Mouse (Mus musculus): Measurements from ENCODE around the gene Stat2. TPM values are rescaled to one million over a fixed set of nuclear protein-coding genes. Genes with fewer than 3 reads are reported as not detected.

Stat2 gene
- polyA plus RNA-seq, 1 experiment from 2014 or later = 29.5 TPM

DNA sequence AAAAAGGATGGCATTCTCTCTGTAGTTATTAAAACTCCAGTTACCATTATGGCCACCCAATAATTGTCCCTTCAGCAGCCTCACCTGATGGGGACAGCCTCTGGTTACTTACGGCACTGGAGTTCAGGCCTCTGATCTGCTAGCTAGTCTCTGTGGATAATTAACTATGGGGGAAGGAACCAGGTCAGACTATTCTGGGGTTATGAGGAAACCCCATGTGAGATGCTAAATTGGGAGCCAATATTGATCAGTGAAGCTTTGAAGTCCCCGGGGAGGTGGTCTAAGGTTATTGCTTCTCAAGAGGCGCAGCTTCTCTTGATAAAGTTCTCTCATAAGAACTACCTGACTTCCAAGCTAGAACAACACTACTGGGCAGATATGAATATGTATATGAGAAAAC, 65.8 kb downstream of the Stat2 start:
- POLR2A ChIA-PET = interaction anchor here (0.6 to 4.0 kb wide), 4 partner anchors 10 to 75 kb away, joined by 3 to 19 read pairs (median 4); partner anchors contain the start of genes Cnpy2 and Nabp2
- in situ Hi-C loops (cut with MboI; ENCODE audit: low pct_unique_long_range_greater_than_20kb) = loop anchor here (5.0 kb wide), 1 partner anchor 121 kb away; the partner anchor contains the start of gene Smarcc2
- no peak for ATAC-seq
- CTCF ChIA-PET = interaction anchor here (1.1 to 5.7 kb wide), 9 partner anchors 9 to 211 kb away, joined by 3 to 56 read pairs (median 4); partner anchors contain the start of gene Cnpy2
- no peaks in the 10 kb centered on the region for H3K27me3 ChIP-seq
- DNase-seq (ENCODE audit: low read depth, low spot score) = no peak
- no peak for TF ChIP-seq CTCF (IDR thresholded peaks at IDR 0.05)

DNA sequence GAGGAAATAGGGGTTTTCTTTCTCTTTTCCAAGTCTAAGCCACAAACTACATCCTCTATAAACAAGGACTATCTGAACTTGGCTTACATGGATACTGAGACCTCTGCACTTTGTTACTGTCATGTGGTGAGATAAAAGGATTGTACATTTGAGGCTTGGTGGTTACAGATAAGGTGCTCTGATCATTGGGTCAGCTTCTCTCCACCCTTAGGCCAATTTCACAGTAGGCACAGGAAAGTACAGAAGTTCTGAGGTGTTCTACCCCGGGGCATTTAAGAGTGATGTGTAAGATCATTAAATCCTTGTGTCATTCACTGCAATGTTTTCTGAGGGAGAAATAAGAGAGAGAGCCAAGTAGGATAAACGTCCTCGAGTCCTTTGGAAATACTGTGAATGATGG, 66.2 kb downstream of the Stat2 start:
- H3K27me3 ChIP-seq = no peaks in the 10 kb centered on the region
- ChIA-PET CTCF (interaction anchor here (1.1 to 5.7 kb wide), 8 partner anchors 8 to 210 kb away, joined by 3 to 56 read pairs (median 4); partner anchors contain the start of gene Cnpy2), POLR2A (interaction anchor here (0.7 to 4.0 kb wide), 3 partner anchors 13 to 124 kb away, joined by 3 to 19 read pairs (median 4); partner anchors contain the start of genes Cnpy2 and Nabp2)
- ATAC-seq (no peak), DNase-seq (ENCODE audit: low read depth, low spot score) (no peak)
- no peak for TF ChIP-seq CTCF (IDR thresholded peaks at IDR 0.05)
- in situ Hi-C loops (cut with MboI; ENCODE audit: low pct_unique_long_range_greater_than_20kb) = loop anchor here (5.0 kb wide), 1 partner anchor 121 kb away; the partner anchor contains the start of gene Smarcc2

DNA sequence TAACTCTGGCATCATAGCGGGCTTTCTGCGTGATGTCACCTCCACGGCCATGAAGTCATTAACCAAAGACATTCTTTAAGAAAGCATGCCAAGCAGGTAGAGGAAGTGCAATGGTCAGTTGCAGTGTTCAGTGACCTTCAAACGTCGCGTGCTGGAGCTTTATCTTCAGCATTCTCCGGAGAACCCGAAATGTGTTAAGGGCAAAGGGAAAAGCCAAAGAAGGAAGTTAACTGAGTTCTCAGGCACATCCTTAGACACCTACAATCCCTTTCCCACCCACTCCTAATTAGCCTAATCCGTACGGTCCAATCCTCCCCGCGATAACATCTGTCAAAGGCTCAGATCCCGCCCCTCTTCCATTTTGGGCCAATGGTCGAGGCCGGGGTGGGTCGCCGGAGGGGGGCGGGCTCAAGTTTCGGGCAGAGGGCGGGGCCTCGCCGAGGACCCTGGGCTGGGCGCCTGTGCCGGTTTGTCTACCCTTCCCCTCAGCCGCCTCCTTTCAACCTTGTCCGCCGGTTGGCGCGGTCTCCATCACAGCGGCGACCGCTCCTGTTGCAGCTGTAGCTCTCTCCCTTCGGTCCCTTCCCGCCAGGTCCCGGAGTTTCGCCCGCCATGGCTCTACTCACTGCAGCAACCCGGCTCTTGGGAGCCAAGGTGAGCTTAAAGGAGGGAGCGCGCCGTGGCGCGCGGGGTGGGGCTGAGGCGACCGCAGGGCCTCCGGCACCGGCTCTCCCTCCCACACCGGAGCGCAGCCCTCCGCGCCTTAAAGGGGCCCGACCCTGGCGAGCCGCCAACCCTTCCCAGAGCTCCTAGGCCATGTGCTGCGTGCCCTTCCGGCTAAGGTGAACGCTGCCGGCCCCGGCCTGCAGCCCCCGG, 67.2 kb downstream of the Stat2 start, which contains the start of gene Cs:
TSS of gene Cs (plus strand) at position 429 of the 876 bp plus-strand sequence.
- peak; percentile 84 for DNase-seq (ENCODE audit: low read depth, low spot score)
- no peaks in the 10 kb centered on the region for H3K27me3 ChIP-seq
- no peak for TF ChIP-seq CTCF (IDR thresholded peaks at IDR 0.05)
- ChIA-PET CTCF (interaction anchor here (1.4 to 5.7 kb wide), 3 partner anchors 13 to 209 kb away, joined by 3 to 42 read pairs (median 3); partner anchors contain the start of gene Cnpy2), POLR2A (interaction anchor here (0.7 to 4.0 kb wide), 5 partner anchors 14 to 123 kb away, joined by 3 to 19 read pairs (median 8); partner anchors contain the start of genes Ankrd52, Cnpy2 and Coq10a)
- ATAC-seq = peak; percentile 86
- in situ Hi-C loops (cut with MboI; ENCODE audit: low pct_unique_long_range_greater_than_20kb) = loop anchor here (5.0 kb wide), 1 partner anchor 120 kb away; the partner anchor contains the start of gene Smarcc2

DNA sequence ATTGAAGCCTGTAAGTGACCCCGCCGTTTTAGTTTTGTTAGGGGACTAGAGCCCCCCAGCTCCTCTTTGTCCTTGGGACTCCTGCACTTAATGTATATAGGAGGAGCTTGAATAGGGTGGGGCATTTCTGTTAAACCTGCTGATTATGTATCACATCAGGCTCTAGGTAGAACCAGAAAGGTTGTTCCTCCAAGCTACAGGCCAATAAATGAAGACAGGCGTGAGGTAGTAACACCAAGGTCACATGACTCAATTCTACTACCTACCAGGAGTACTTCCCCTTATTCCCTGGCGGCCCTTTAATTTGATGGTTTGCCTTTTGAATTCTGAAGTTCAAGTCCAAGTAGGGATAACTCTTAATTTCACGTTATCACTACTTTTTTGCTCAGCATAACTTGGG, 68.1 kb downstream of the Stat2 start:
- in situ Hi-C loops (cut with MboI; ENCODE audit: low pct_unique_long_range_greater_than_20kb) = loop anchor here (5.0 kb wide), 1 partner anchor 119 kb away; the partner anchor contains the start of gene Smarcc2
- no peak for TF ChIP-seq CTCF (IDR thresholded peaks at IDR 0.05)
- ChIA-PET CTCF (interaction anchor here (1.0 to 5.7 kb wide), 3 partner anchors 13 to 21 kb away, joined by 3 to 42 read pairs (median 4); partner anchors contain the start of gene Cnpy2), POLR2A (interaction anchor here (1.5 to 4.0 kb wide), 4 partner anchors 15 to 38 kb away, joined by 5 to 19 read pairs (median 8); partner anchors contain the start of genes Ankrd52, Cnpy2 and Coq10a)
- DNase-seq (ENCODE audit: low read depth, low spot score) (no peak), ATAC-seq (no peak)
- no peaks in the 10 kb centered on the region for H3K27me3 ChIP-seq

DNA sequence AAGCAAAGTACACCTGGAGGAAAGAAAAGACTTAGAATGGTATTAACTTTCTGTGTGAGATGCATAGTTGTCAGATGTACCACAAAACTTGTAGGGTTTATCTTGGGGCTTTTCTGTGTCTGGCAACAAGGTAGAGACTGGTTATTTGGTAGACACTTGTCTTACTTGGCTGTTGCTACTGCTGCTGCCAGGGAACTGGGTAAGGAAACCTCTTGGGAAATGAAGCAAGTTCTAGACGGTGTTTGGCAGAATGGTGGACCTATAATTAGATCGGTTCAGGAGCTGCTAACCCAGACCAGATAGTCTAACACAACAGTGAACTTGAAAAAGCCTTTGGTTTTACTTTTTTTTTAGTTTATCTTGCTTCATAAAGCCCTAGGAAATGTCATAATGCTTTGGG, 68.6 kb downstream of the Stat2 start:
- in situ Hi-C loops (cut with MboI; ENCODE audit: low pct_unique_long_range_greater_than_20kb) = loop anchor here (5.0 kb wide), 1 partner anchor 118 kb away; the partner anchor contains the start of gene Smarcc2
- ChIA-PET CTCF (interaction anchor here (1.0 to 5.7 kb wide), 2 partner anchors 14 to 20 kb away, joined by 4 to 42 read pairs; partner anchors contain the start of gene Cnpy2), POLR2A (interaction anchor here (1.9 to 4.0 kb wide), 3 partner anchors 16 to 30 kb away, joined by 8 to 19 read pairs (median 9); partner anchors contain the start of genes Cnpy2 and Coq10a)
- ATAC-seq (no peak), DNase-seq (ENCODE audit: low read depth, low spot score) (no peak)
- no peak for TF ChIP-seq CTCF (IDR thresholded peaks at IDR 0.05)
- H3K27me3 ChIP-seq = no peaks in the 10 kb centered on the region

DNA sequence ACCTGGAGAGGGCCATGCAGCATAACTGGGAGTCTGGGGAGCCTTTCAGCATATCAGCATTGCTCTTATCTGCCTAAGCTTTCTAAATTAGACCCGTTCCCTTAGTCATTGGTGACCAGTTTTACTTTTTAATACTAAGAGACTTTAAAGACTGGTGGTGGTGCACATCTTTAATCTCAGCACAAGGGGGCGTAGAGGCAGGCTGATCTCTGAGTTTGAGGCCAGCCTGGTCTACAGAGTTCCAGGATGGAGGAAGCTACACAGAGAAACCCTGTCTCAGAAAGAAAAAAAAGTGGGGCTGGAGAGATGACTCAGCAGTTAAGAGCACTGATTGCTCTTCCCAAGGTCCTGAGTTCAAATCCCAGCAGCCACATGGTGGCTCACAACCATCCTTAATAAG, 69.9 kb downstream of the Stat2 start:
- DNase-seq (ENCODE audit: low read depth, low spot score) (no peak), ATAC-seq (no peak)
- in situ Hi-C loops (cut with MboI; ENCODE audit: low pct_unique_long_range_greater_than_20kb) = no loop called here
- no peaks in the 10 kb centered on the region for H3K27me3 ChIP-seq
- TF ChIP-seq CTCF (IDR thresholded peaks at IDR 0.05) = peak; percentile 65
- CTCF ChIA-PET = interaction anchor here (0.7 to 2.4 kb wide), 3 partner anchors 11 to 21 kb away, joined by 3 to 12 read pairs (median 3); no protein-coding TSS in a partner anchor
- POLR2A ChIA-PET = interaction anchor here (0.8 kb wide), 1 partner anchor 14 kb away, joined by 6 read pairs; no protein-coding TSS in a partner anchor

Other genes starting within 250 kb of the Stat2 start
- 764 TPM for gene Naca, start 235.0 kb upstream of the Stat2 start, polyA plus RNA-seq (2021)
- 141 TPM for gene Ptges3, start 211.6 kb upstream of the Stat2 start, polyA plus RNA-seq (2021)
- gene Atp5b, start 187.3 kb upstream of the Stat2 start, polyA plus RNA-seq (2021) = 2,546 TPM
- 45.8 TPM for gene Baz2a, start 179.0 kb upstream of the Stat2 start, polyA plus RNA-seq (2021)
- 74.2 TPM for gene Rbms2, start 90.3 kb upstream of the Stat2 start, polyA plus RNA-seq (2021)
- gene Gls2, start 76.1 kb upstream of the Stat2 start, polyA plus RNA-seq (2021) = 1.6 TPM
- 13.8 TPM for gene Spryd4, start 58.8 kb upstream of the Stat2 start, polyA plus RNA-seq (2021)
- gene Mip, start 44.7 kb upstream of the Stat2 start, polyA plus RNA-seq (2021) = 0.04 TPM
- gene Timeless, start 38.5 kb upstream of the Stat2 start, polyA plus RNA-seq (2021) = 17.5 TPM
- gene Apon, start 16.5 kb upstream of the Stat2 start, polyA plus RNA-seq (2021) = 1.4 TPM
- 0.10 TPM for gene Apof, start 1.9 kb upstream of the Stat2 start, polyA plus RNA-seq (2021)
- gene Il23a, start 28.2 kb downstream of the Stat2 start, polyA plus RNA-seq (2021) = 0.04 TPM
- gene Pan2, start 32.8 kb downstream of the Stat2 start, polyA plus RNA-seq (2021) = 20.3 TPM
- gene Cnpy2, start 51.9 kb downstream of the Stat2 start, polyA plus RNA-seq (2021) = 200 TPM
- gene Cs, start 67.2 kb downstream of the Stat2 start, polyA plus RNA-seq (2021) = 279 TPM
- gene Coq10a, start 98.4 kb downstream of the Stat2 start, polyA plus RNA-seq (2021) = 34.5 TPM
- 55.9 TPM for gene Ankrd52, start 106.6 kb downstream of the Stat2 start, polyA plus RNA-seq (2021)
- gene Slc39a5, start 130.7 kb downstream of the Stat2 start, polyA plus RNA-seq (2021) = 0.12 TPM
- gene Nabp2, start 140.9 kb downstream of the Stat2 start, polyA plus RNA-seq (2021) = 85.0 TPM
- 43.3 TPM for gene Rnf41, start 141.1 kb downstream of the Stat2 start, polyA plus RNA-seq (2021)
- 102 TPM for gene Smarcc2, start 188.7 kb downstream of the Stat2 start, polyA plus RNA-seq (2021)
- gene Myl6, start 223.6 kb downstream of the Stat2 start, polyA plus RNA-seq (2021) = 1,994 TPM
- 54.1 TPM for gene Myl6b, start 228.1 kb downstream of the Stat2 start, polyA plus RNA-seq (2021)